Mouse (Mus musculus) ES-E14 (cell line): ENCODE results near the gene Gm11554. TPM values are rescaled to one million over a fixed set of nuclear protein-coding genes. Genes with fewer than 3 reads are reported as not detected.
"Not testable (repeated sequence)": the region's sequence is repeated elsewhere in the genome, so short reads cannot be mapped to it uniquely, and the experiment has no call there.

Experiments
- DNase-seq: peaks from one replicate; pipeline ENCODE4 v3.0.0-alpha.2; 2013; ENCODE audit warnings: low read depth, low spot score
- H3K27ac ChIP-seq: 2 replicates; pipeline ENCODE4 v1.5.1; 2012; ENCODE audit warnings: low read depth, mild to moderate bottlenecking, low read length, moderate library complexity, mixed read lengths; ENCODE audit not compliant: poor library complexity, insufficient read depth, severe bottlenecking
- H3K36me3 ChIP-seq: 2 replicates; pipeline ENCODE4 v1.6.1; 2012; ENCODE audit warnings: mild to moderate bottlenecking, low read length, moderate library complexity, mixed read lengths; ENCODE audit not compliant: control insufficient read depth, poor library complexity, insufficient read depth, severe bottlenecking
- H3K4me1 ChIP-seq, 2 experiments: fragments of 150-350 bp in 1 of 2; sonication (generic) in 1 of 2; 2 replicates each; pipeline ENCODE4 v1.6.1; 2012; ENCODE audit warnings: low read length in 2 of 2, mild to moderate bottlenecking in 1 of 2, mixed read lengths in 1 of 2; ENCODE audit not compliant: control insufficient read depth in 2 of 2, insufficient read depth in 2 of 2, poor library complexity in 1 of 2
- H3K4me3 ChIP-seq, 2 experiments: fragments of 150-350 bp in 1 of 2; sonication (generic) in 1 of 2; 2 replicates each; pipeline ENCODE4 v1.5.1; 2012; ENCODE audit warnings: low read length in 2 of 2, low read depth in 1 of 2, mild to moderate bottlenecking in 1 of 2, mixed read lengths in 1 of 2; ENCODE audit not compliant: insufficient read depth in 1 of 2, poor library complexity in 1 of 2, severe bottlenecking in 1 of 2
- H3K9ac ChIP-seq: 2 replicates; pipeline ENCODE4 v1.6.1; 2012; ENCODE audit warnings: low read depth, mild to moderate bottlenecking, low read length, mixed read lengths; ENCODE audit not compliant: poor library complexity, insufficient read depth, severe bottlenecking
- H3K9me3 ChIP-seq: fragments of 150-350 bp; sonication (generic); 2 replicates; pipeline ENCODE4 v1.6.1; 2012; ENCODE audit warnings: low read depth, mild to moderate bottlenecking, low read length; ENCODE audit not compliant: control insufficient read depth, insufficient read depth
- CHD2 ChIP-seq: IDR thresholded peaks from 2 replicates; pipeline ENCODE4 v1.6.1; 2014; ENCODE audit warnings: mild to moderate bottlenecking, low read depth, low read length, inconsistent platforms
- HCFC1 ChIP-seq: IDR thresholded peaks from 2 replicates; pipeline ENCODE4 v1.6.1; 2012; ENCODE audit warnings: low read length, inconsistent platforms, borderline replicate concordance; ENCODE audit not compliant: insufficient read depth
- MAFK ChIP-seq: IDR thresholded peaks from 2 replicates; pipeline ENCODE4 v1.6.1; 2014; ENCODE audit warnings: mild to moderate bottlenecking, low read depth, low read length, inconsistent platforms; ENCODE audit not compliant: insufficient read depth
- ZC3H11A ChIP-seq: IDR thresholded peaks from 2 replicates; pipeline ENCODE4 v1.6.1; 2012; ENCODE audit warnings: low read depth, mild to moderate bottlenecking, inconsistent platforms, low read length, borderline replicate concordance
- ZNF384 ChIP-seq: IDR thresholded peaks from 2 replicates; pipeline ENCODE4 v1.6.1; 2012; ENCODE audit warnings: low read depth, low read length, inconsistent platforms
- in situ Hi-C, 2 experiments: fragments of 600-800 bp; cut with MboI; formaldehyde crosslinking; loops; one replicate each; pipeline ENCODE4 v1.15.1; 2025; ENCODE audit warnings: low sequenced_read_pairs in 2 of 2, inconsistent platforms in 1 of 2; ENCODE audit not compliant: unreplicated experiment in 2 of 2
- total RNA-seq: library from RNA; depleted of rRNA; stranded (reverse); fragments of 300-350 nt; gene quantifications from 2 replicates; pipeline ENCODE4 v1.2.3, GENCODE M21; 2012; rRNA removed

The Gm11554 gene
- not detected in 2 replicates for total RNA-seq

DNA sequence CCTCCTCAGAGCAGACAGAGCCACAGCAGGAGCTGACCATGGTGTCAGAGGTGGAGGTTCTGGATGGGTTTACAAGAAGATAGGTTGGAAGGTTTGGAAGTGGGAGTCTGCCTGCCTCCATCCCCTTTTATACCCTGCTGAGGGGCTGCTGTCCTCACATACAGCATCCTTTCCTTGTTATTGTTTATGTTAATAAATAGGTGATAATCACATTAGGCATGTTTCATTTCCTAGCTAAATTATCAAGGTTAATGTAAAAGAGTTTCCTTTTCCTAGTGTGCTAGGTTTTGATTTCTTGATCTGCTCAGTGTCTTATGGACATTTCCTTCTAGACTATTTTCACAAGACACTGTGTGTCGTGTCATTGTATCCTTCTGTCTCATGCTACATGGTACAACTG lies at the start of gene Gm11554:
Gm11554 (minus strand) TSS at position 101 of the 400 bp plus-strand sequence.
- H3K4me3 ChIP-seq, H3K36me3 ChIP-seq, H3K27ac ChIP-seq, H3K9me3 ChIP-seq, DNase-seq, in situ Hi-C loops, H3K4me1 ChIP-seq, H3K9ac ChIP-seq: not testable (repeated sequence)

GRCm38 (mm10) chr11:99851508-99851907 lies 47.3 kb upstream of the Gm11554 start, which contains the start of gene Krtap4-16:
Krtap4-16 (minus strand) TSS chr11:99851608.
- H3K9me3 ChIP-seq: no peaks in the 10 kb centered on the region
- H3K4me3 ChIP-seq: no peak within 1 kb of the TSS
- no peak for DNase-seq
- in situ Hi-C loops: no loop called here
- no peaks in the 10 kb centered on the region for H3K36me3 ChIP-seq
- H3K9ac ChIP-seq: no peak within 1 kb of the TSS
- H3K27ac ChIP-seq: no peak within 1 kb of the TSS
- no peaks in the 10 kb centered on the region for H3K4me1 ChIP-seq
- TF ChIP-seq MAFK: no peak
- no peak for TF ChIP-seq ZC3H11A
- TF ChIP-seq ZNF384: no peak
- TF ChIP-seq HCFC1: no peak
- TF ChIP-seq CHD2: no peak

GRCm38 (mm10) chr11:99846746-99847145 lies 42.5 kb upstream of the Gm11554 start:
- Histone ChIP-seq H3K9ac (no peak overlapping the region), H3K9me3 (no peaks in the 10 kb centered on the region), H3K4me3 (no peak overlapping the region), H3K27ac (no peak overlapping the region), H3K4me1 (no peaks in the 10 kb centered on the region), H3K36me3 (no peaks in the 10 kb centered on the region)
- TF ChIP-seq ZC3H11A (no peak), ZNF384 (no peak), HCFC1 (no peak), MAFK (no peak), CHD2 (no peak)
- no peak for DNase-seq
- in situ Hi-C loops: no loop called here

GRCm38 (mm10) chr11:99842185-99842584 lies 37.9 kb upstream of the Gm11554 start:
- in situ Hi-C loops: no loop called here
- no peak overlapping the region for H3K9ac ChIP-seq
- no peaks in the 10 kb centered on the region for H3K4me1 ChIP-seq
- DNase-seq: no peak
- H3K9me3 ChIP-seq: no peaks in the 10 kb centered on the region
- H3K36me3 ChIP-seq: no peaks in the 10 kb centered on the region
- H3K27ac ChIP-seq: no peak overlapping the region
- TF ChIP-seq CHD2 (no peak), ZC3H11A (no peak), MAFK (no peak), HCFC1 (no peak), ZNF384 (no peak)
- H3K4me3 ChIP-seq: no peak overlapping the region

DNA sequence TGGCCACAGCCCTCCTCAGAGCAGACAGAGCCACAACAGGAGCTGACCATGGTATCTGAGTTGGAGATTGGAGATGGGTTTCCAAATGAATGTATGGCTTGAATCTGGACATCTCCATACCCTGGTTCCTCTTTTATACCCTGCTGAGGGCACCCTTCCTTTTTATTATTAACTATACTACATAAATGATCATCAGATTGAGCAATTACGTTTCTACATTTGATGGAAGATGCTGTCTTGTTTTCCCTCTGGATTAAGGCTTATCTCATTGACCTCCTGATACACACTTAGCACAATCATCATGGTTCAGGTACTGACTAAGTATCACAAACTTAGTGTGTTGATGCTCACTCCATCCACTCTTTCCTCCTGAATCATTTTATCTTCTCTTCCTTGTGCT lies 33.7 kb upstream of the Gm11554 start, which contains the start of gene 2300003K06Rik:
2300003K06Rik (minus strand) TSS at position 101 of the 400 bp plus-strand sequence.
- Histone ChIP-seq H3K36me3 (no peaks in the 10 kb centered on the region), H3K27ac (no peak within 1 kb of the TSS; the same call in 1 of the 2 replicates), H3K4me3 (no peak within 1 kb of the TSS), H3K9ac (no peak within 1 kb of the TSS), H3K4me1 (no peaks in the 10 kb centered on the region), H3K9me3 (no peaks in the 10 kb centered on the region)
- in situ Hi-C loops: no loop called here
- no peak for TF ChIP-seq ZNF384
- no peak for DNase-seq

DNA sequence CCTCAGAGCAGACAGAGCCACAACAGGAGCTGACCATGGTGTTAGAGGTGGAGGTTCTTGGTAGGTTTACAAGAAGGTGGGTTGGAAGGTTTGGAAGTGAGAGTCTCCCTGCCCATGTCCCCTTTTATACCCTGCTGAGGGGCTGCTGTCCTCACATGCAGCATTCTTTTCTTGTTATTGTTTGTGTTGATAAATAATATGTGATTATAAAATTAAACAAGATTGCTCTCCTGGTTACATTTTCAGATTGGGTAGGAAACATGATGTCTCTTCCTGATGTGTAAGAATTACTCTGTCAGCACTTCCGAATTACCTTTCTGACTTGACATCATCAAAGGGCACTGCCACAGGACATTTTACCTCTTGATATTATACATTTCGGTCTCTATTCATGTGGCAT lies 11.3 kb upstream of the Gm11554 start, which contains the start of gene Gm11564:
Gm11564 (minus strand) TSS at position 101 of the 400 bp plus-strand sequence.
- DNase-seq, in situ Hi-C loops, H3K4me3 ChIP-seq, H3K9me3 ChIP-seq, H3K36me3 ChIP-seq, H3K9ac ChIP-seq, H3K4me1 ChIP-seq, H3K27ac ChIP-seq: not testable (repeated sequence)

- H3K9me3 ChIP-seq, DNase-seq, in situ Hi-C loops, H3K27ac ChIP-seq, H3K36me3 ChIP-seq, H3K9ac ChIP-seq, H3K4me3 ChIP-seq, H3K4me1 ChIP-seq: not testable (repeated sequence)
Observed at GRCm38 (mm10) chr11:99809792-99810191, 5.5 kb upstream of the Gm11554 start, which contains the start of gene Krtap4-13. Krtap4-13 (minus strand) TSS chr11:99809892.
